Mouse (Mus musculus) midbrain, embryonic 15.5 days (tissue): ENCODE results near the gene Syngap1. TPM values are rescaled to one million over a fixed set of nuclear protein-coding genes. Genes with fewer than 3 reads are reported as not detected.

ENCODE experiments used
- ATAC-seq: fragments of 200-750 bp; cut with Nextera tagmentation; replicated peaks from 2 replicates; pipeline ENCODE4 v1.8.0; 2017; ENCODE audit warnings: moderate TSS enrichment
- H3K27ac ChIP-seq: fragments of 300-500 bp; sonication (generic); 2 replicates; pipeline ENCODE4 v1.5.1; 2015; ENCODE audit warnings: mild to moderate bottlenecking, inconsistent platforms
- H3K27me3 ChIP-seq: fragments of 300-500 bp; sonication (generic); replicated peaks from 2 replicates; pipeline ENCODE4 v1.6.1; 2015; ENCODE audit warnings: inconsistent platforms
- H3K36me3 ChIP-seq: fragments of 300-500 bp; sonication (generic); replicated peaks from 2 replicates; pipeline ENCODE4 v1.6.1; 2015; ENCODE audit warnings: inconsistent platforms
- H3K4me1 ChIP-seq: fragments of 300-500 bp; sonication (generic); 2 replicates; pipeline ENCODE4 v1.6.1; 2015; ENCODE audit warnings: inconsistent platforms
- H3K4me2 ChIP-seq: fragments of 300-500 bp; sonication (generic); 2 replicates; pipeline ENCODE4 v1.6.1; 2015; ENCODE audit warnings: inconsistent platforms, mild to moderate bottlenecking, moderate library complexity
- H3K4me3 ChIP-seq: fragments of 300-500 bp; sonication (generic); 2 replicates; pipeline ENCODE4 v1.5.1; 2015; ENCODE audit warnings: mild to moderate bottlenecking, inconsistent platforms
- H3K9ac ChIP-seq: fragments of 300-500 bp; sonication (generic); 2 replicates; pipeline ENCODE4 v1.6.1; 2015; ENCODE audit warnings: mild to moderate bottlenecking, inconsistent platforms
- H3K9me3 ChIP-seq: fragments of 300-500 bp; sonication (generic); 2 replicates; pipeline ENCODE4 v1.6.1; 2016; ENCODE audit warnings: inconsistent platforms
- WGBS: fragments of 180-500 bp; shearing (Covaris S2); methylation state at CpG from one replicate; pipeline ENCODE4 v1.1.7; 2015; ENCODE audit warnings: mixed read lengths; 5-methylcytosine and 5-hydroxymethylcytosine counted together
- polyA plus RNA-seq: library from polyadenylated mRNA; unstranded; fragments of >200 nt; fragmentation: Nextera tagmentation; extraction: Ambion mirVana; gene quantifications from 2 replicates; pipeline ENCODE4 v1.2.1, GENCODE M21; 2015

The Syngap1 gene
- polyA plus RNA-seq, 1 experiment from 2014 or later = 7.3 TPM

DNA sequence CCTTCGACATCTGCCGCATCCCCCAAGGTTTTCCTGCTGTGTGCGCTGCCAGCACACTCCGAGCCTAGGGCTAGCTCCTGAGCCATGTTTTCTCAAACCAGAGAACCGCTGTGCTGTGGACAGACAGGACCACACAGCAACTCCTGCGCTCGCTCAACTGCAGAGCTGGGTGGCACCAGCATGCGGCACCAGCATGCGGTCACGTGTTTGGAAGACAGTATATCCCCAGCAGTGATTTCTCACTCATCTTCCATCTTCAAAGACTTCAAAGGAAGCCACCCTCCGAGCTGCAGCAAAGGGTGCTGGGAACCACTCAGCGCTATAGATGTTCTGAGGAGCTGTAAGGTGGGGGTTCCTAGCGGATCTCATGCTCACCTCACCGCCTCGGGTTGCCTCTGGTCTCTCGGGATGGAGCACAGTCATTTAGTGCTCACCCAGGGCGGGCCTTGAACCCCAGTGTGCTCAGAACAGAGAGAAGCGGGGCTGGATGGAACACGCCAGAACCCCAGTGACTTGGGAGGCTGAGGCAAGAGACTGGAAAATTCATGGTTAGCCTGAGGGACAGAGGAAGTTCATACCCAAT lies 63.9 kb downstream of the Syngap1 start:
- ATAC-seq = no peak
- Histone ChIP-seq H3K36me3 (no peaks in the 10 kb centered on the region), H3K4me1 (no peaks in the 10 kb centered on the region), H3K27me3 (no peaks in the 10 kb centered on the region), H3K9me3 (no peaks in the 10 kb centered on the region), H3K9ac (no peak overlapping the region), H3K27ac (no peak overlapping the region), H3K4me3 (no peak overlapping the region), H3K4me2 (no peak overlapping the region)
- WGBS = 42% methylated on average over 19 of the region's 19 CpGs

DNA sequence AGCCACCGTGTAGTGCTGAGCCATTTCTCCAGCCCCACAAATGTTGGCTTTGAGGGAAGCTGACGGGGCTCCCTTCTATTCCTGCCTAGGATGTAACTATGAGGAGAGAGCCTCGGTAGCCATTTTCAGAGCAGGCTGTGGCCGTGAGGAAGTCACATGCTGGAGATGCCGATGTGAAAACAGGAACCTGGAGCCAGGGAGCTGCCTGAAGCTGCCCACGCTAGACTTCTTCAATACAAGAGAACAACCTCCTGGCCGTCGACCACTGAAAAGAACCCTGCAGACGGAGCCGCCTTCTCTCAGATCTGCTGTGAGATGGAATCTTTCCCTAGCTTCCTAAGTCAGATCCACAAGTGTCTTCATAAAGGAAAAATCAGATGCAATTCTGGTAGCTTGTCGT lies 64.6 kb downstream of the Syngap1 start:
- Histone ChIP-seq H3K9ac (no peak overlapping the region), H3K4me2 (no peak overlapping the region), H3K27ac (no peak overlapping the region), H3K4me1 (no peaks in the 10 kb centered on the region), H3K4me3 (no peak overlapping the region), H3K27me3 (no peaks in the 10 kb centered on the region), H3K36me3 (no peaks in the 10 kb centered on the region), H3K9me3 (no peaks in the 10 kb centered on the region)
- no peak for ATAC-seq
- 64% methylated on average over 11 of the region's 11 CpGs for WGBS

DNA sequence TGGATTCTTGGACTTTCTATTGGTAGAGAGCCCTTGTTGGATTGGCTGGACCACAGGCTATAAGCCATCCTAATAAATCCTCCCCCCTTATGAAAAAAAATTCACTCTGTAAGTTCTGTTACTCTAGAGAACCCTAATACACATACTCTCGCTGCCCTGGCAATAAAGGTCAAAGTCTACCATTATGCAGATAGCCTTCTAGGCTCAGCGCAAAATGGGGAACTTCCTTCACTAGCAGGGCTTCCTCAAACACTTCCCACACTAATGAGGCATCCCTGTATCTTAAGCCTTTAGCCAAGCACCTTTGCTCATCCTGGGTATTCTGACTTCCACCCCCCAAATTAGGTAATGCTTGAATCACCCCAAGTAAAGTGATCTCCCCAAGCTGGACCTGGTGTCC lies 67.2 kb downstream of the Syngap1 start:
- Histone ChIP-seq H3K27ac (no peak overlapping the region), H3K27me3 (no peaks in the 10 kb centered on the region), H3K4me1 (no peaks in the 10 kb centered on the region), H3K36me3 (no peaks in the 10 kb centered on the region), H3K9me3 (no peaks in the 10 kb centered on the region), H3K4me2 (no peak overlapping the region), H3K9ac (no peak overlapping the region), H3K4me3 (no peak overlapping the region)
- WGBS = 81% methylated on average over 2 of the region's 2 CpGs
- no peak for ATAC-seq

DNA sequence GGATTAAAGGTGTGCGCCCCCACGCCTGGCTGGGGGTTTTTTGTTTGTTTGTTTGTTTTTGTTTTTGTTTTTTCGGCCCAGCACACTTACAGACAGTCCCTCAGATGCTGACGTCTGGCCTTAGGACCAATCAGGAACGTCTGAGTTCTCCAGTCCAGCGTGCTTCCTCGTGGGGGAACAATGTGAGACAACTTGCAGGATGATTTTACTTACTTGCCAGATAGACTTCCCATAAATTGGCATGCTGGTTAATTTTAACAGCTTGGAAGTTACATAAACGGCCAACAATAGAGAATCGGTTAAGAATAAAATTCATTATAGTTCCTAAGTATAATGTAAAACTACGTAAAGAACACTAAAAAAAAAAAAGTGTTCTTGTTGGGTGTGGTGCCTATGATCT lies 70.1 kb downstream of the Syngap1 start:
- no peaks in the 10 kb centered on the region for H3K27me3 ChIP-seq
- H3K9me3 ChIP-seq = no peaks in the 10 kb centered on the region
- ATAC-seq = no peak
- WGBS = 88% methylated on average over 10 of the region's 10 CpGs
- H3K9ac ChIP-seq = no peak overlapping the region
- no peaks in the 10 kb centered on the region for H3K36me3 ChIP-seq
- no peak overlapping the region for H3K27ac ChIP-seq
- no peaks in the 10 kb centered on the region for H3K4me1 ChIP-seq
- H3K4me3 ChIP-seq = no peak overlapping the region
- H3K4me2 ChIP-seq = no peak overlapping the region

DNA sequence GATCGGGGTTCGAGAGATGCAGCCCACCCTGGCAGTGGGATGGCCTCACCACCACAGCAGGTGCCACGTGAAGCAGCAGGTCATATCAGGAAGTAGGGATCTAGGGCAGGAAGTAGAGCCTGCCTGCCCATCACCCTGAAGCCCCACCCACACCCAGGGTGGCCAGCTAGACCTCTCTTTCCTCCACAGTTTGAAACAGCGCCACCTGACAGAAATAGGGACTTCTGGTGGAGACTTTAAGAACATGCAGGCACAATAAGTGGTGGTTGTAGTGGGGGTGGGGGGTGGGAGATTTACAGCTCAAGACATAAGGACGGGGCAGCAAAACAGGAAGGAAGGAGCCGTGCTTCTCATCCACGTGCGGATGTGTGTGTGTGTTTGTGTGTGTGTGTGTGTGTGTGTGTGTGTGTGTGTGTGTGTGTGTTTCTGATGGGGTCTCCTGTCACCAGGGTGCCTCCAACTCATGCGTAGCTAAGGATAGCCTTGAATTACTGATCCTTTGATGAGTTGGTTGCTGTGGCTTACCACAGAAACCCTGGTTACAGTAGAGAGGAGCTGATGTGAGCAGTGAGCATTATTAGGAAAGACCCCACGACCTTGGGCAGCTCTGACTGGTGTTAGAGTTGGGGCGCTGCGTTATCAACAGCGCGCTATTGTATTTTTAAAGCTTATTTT lies 71.1 kb downstream of the Syngap1 start:
- Histone ChIP-seq H3K4me1 (no peaks in the 10 kb centered on the region; the same call in 1 of the 2 replicates), H3K27me3 (no peaks in the 10 kb centered on the region), H3K27ac (no peak overlapping the region), H3K36me3 (no peaks in the 10 kb centered on the region), H3K4me3 (no peak overlapping the region), H3K4me2 (no peak overlapping the region), H3K9ac (no peak overlapping the region), H3K9me3 (no peaks in the 10 kb centered on the region)
- ATAC-seq = no peak
- 63% methylated on average over 14 of the region's 14 CpGs for WGBS

DNA sequence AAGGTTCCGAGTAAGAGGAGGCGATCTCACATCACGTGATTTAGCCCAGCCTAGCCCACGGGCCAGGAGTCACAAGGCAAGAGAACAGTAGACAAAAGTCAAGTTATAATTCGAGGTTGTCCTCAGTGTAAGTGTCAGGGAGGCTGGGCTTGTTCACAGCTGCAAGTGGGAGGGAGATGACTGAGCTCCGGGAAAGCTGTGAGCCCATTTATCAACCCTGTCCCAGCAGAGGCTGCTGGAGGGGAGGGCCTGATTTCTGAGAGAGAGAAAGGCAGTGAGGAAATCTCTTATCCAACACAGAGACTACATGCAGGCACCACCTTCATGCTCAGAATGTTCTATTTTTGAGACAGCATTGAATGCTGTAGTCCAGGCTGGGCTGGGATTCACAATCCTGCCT lies 71.9 kb downstream of the Syngap1 start:
- no peak overlapping the region for H3K4me3 ChIP-seq
- H3K9me3 ChIP-seq = no peaks in the 10 kb centered on the region
- no peak overlapping the region for H3K9ac ChIP-seq
- H3K27ac ChIP-seq = no peak overlapping the region
- H3K27me3 ChIP-seq = no peaks in the 10 kb centered on the region
- H3K4me1 ChIP-seq = peaks cover 6% of the 10 kb centered on the region
- 47% methylated on average over 6 of the region's 6 CpGs for WGBS
- H3K4me2 ChIP-seq = no peak overlapping the region
- ATAC-seq = no peak
- no peaks in the 10 kb centered on the region for H3K36me3 ChIP-seq

DNA sequence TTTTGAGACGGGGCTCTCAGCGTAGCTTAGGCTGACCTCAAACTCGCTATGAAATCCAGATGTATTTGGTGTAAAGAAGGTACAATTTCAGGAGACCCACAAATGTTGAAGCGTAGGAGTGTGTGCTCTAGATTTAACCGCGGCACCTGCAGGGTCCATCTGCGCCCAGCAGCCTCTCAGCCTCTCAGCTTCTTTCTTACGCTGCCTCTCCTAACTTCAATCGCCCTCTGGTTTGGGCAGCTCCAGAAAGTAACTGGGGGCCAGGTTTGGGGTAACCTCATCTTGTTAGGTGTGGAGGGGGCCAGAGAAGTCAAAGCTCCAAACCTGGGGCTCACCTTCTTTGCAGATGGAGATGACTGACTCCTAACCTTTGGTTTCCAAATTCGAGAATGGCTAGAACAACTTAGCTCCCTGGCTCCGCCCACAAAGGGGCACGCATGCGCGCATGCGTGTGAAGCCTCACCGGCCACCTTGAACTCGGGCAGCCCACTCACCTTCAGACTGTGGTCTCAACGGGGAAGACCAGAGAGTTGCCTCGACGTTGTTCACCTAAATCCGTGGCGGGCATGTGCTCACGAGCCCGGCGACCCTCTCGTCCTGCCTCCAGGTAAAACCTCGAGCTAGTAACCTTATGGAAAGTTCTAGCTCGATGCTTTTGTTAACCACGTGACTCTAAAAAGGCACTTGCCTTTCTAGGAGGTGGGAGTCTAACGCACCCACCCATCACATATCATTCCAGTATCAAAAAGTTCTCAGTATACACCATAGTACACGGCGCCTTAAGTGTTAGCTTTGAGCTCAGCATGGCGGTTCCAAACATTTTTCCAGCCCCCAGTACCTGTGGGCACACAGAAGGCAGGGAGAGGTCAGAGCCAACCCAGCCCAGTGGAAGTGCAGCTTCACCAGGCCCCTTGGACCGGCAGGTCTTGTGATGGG lies 76.8 kb downstream of the Syngap1 start:
- peak overlapping the region; percentile 37; the same call in 1 of the 2 replicates for H3K27ac ChIP-seq
- 8% methylated on average over 34 of the region's 34 CpGs for WGBS
- H3K36me3 ChIP-seq = peaks cover 16% of the 10 kb centered on the region
- ATAC-seq = peak; percentile 75
- peak overlapping the region; percentile 43 for H3K4me3 ChIP-seq
- no peaks in the 10 kb centered on the region for H3K9me3 ChIP-seq
- H3K4me1 ChIP-seq = peaks cover 13% of the 10 kb centered on the region
- peak overlapping the region; percentile 32; the same call in 1 of the 2 replicates for H3K9ac ChIP-seq
- H3K27me3 ChIP-seq = no peaks in the 10 kb centered on the region
- H3K4me2 ChIP-seq = peak overlapping the region; percentile 62

DNA sequence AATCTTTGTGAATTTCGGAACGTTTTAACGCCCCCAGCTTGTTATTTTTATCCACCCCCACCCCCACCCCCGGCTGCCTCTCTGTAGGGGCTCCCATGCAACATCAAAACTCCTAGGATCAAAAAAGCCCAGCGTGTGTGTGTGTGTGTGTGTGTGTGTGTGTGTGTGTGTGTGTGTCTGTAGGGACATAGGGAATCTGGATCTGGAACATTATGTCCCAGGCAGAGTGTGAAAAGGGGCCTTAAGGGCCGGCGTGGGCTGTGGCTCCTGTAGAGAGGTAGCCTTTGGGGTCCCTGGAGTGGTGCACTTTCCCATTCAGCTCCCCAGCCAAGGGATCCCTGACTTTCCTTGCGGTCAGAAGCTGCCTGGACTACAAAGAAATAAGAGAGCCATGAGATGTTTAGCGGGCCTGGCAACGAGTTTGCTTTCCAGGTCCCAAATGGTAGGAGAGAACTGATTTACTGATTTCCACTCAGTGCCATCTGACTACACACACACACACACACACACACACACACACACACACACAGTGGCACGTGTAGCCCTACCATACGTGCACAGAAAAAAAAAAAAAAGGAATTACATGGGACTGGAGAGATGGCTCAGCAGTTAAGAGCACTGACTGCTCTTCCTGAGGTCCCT lies 77.6 kb downstream of the Syngap1 start:
- H3K4me1 ChIP-seq = peaks cover 13% of the 10 kb centered on the region
- 32% methylated on average over 12 of the region's 12 CpGs for WGBS
- peak; percentile 27; the same call in 1 of the 2 replicates for ATAC-seq
- H3K9me3 ChIP-seq = no peaks in the 10 kb centered on the region
- H3K36me3 ChIP-seq = peaks cover 16% of the 10 kb centered on the region
- H3K9ac ChIP-seq = peak overlapping the region; percentile 32; the same call in 1 of the 2 replicates
- H3K4me2 ChIP-seq = peak overlapping the region; percentile 62
- H3K4me3 ChIP-seq = peak overlapping the region; percentile 43
- H3K27ac ChIP-seq = peak overlapping the region; percentile 36
- H3K27me3 ChIP-seq = no peaks in the 10 kb centered on the region

DNA sequence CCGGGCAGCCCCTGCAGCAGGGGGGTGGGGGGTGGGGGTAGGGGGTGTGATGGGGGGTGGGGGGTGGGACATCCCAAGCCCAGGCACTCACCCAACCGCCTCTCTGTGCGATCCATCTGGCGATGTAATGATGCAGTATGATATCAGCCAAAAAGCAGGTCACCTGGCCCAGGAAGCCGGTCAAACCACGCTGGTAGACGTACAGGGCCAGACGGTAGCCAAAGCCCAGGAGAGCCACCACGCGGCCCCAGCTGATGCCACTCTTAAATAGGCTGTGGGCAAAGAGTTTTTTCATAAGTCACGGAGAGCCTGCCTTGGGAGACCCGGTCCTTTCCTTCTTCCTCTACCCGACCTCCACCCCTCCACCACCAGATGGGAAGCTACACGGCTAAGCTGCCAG lies 80.0 kb downstream of the Syngap1 start:
- Histone ChIP-seq H3K4me1 (peaks cover 13% of the 10 kb centered on the region), H3K9ac (no peak overlapping the region), H3K36me3 (peaks cover 20% of the 10 kb centered on the region), H3K27ac (no peak overlapping the region), H3K9me3 (no peaks in the 10 kb centered on the region), H3K4me3 (no peak overlapping the region), H3K27me3 (no peaks in the 10 kb centered on the region), H3K4me2 (no peak overlapping the region)
- 88% methylated on average over 14 of the region's 14 CpGs for WGBS
- no peak for ATAC-seq

DNA sequence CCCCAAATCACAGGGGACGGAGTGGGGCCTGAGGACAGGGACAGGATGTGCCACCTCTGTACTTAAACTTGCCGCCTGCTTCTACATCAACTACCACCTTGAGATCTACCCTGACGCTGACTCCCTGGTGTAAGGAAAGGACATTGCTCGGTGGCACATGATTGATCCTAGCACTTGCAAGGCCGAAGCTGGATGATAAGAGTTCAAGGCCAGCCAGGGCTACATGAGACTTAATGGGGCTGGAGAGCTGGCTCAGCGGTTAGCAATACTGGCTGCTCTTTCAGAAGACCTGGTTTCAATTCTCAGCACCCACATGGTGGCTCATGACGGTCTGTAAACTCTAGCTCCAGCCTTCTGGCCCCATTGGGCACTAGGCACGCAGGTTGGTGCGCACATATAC lies 80.7 kb downstream of the Syngap1 start:
- Histone ChIP-seq H3K9me3 (no peaks in the 10 kb centered on the region), H3K4me2 (no peak overlapping the region), H3K27ac (no peak overlapping the region), H3K36me3 (peaks cover 20% of the 10 kb centered on the region), H3K27me3 (no peaks in the 10 kb centered on the region), H3K4me1 (peaks cover 13% of the 10 kb centered on the region), H3K9ac (no peak overlapping the region), H3K4me3 (no peak overlapping the region)
- WGBS = 98% methylated on average over 9 of the region's 9 CpGs
- ATAC-seq = no peak
